Mouse (Mus musculus): Measurements from ENCODE around the gene Olfr447.

The Olfr447 gene

GRCm38 (mm10) chr6:42908578-42908977, at the start of gene Olfr447:
Gene Olfr447, plus strand, starts transcription at chr6:42908878.
- no peak for DNase-seq (ENCODE audit: low read depth, low spot score)

- peak; percentile 18 for DNase-seq (ENCODE audit: low read depth, low spot score)
These were observed 48.4 kb upstream of the Olfr447 start for GRCm38 (mm10) chr6:42860222-42860819.

GRCm38 (mm10) chr6:42869695-42870094, 39.0 kb upstream of the Olfr447 start:
- DNase-seq (ENCODE audit: low read depth, low spot score), result no peak

GRCm38 (mm10) chr6:42876323-42876722, 32.4 kb upstream of the Olfr447 start:
- DNase-seq (ENCODE audit: low read depth, low spot score), result no peak

- no peak for DNase-seq (ENCODE audit: low read depth, low spot score)
These were observed 18.5 kb upstream of the Olfr447 start, which contains the start of gene Olfr448 for GRCm38 (mm10) chr6:42890141-42890540. Gene Olfr448, plus strand, starts transcription at chr6:42890441.

GRCm38 (mm10) chr6:42900345-42900744, 8.3 kb upstream of the Olfr447 start:
- no peak for DNase-seq (ENCODE audit: low read depth, low spot score)

- DNase-seq (ENCODE audit: low read depth, low spot score), result no peak
These were observed 12.4 kb downstream of the Olfr447 start, which contains the start of gene Olfr446 for GRCm38 (mm10) chr6:42921077-42921476. Gene Olfr446, plus strand, starts transcription at chr6:42921377.

- no peak for DNase-seq (ENCODE audit: low read depth, low spot score)
These were observed 40.1 kb downstream of the Olfr447 start, which contains the start of gene Olfr444 for GRCm38 (mm10) chr6:42948767-42949166. Gene Olfr444, plus strand, starts transcription at chr6:42949067.
